Mouse (Mus musculus) erythroid progenitor cell, adult 5-6 weeks (primary cell): ENCODE data around the gene 2310039H08Rik. TPM values are rescaled to one million over a fixed set of nuclear protein-coding genes. Genes with fewer than 3 reads are reported as not detected.
"Not testable (repeated sequence)": the region's sequence is repeated elsewhere in the genome, so short reads cannot be mapped to it uniquely, and the experiment has no call there.

Experiments
- ATAC-seq: replicated peaks from 2 replicates; pipeline ENCODE4 v1.8.0; 2016; ENCODE audit warnings: moderate number of reproducible peaks, mild to moderate bottlenecking, moderate TSS enrichment, inconsistent platforms; ENCODE audit not compliant: poor library complexity, low FRiP score, severe bottlenecking
- total RNA-seq, 2 experiments: library from RNA; stranded (forward) in 1 of 2; stranded (reverse) in 1 of 2; fragments of 150-400 nt in 1 of 2; fragments of 186-747, 209-891 nt in 1 of 2; gene quantifications; 2 replicates each; pipeline versions ENCODE4 v1.2.3 to v1.2.4; 2015 to 2017; ENCODE audit warnings: low replicate concordance in 2 of 2

2310039H08Rik gene
- total RNA-seq, 2 experiments from 2014 or later: 4.2 to 15.1 TPM

- peak; percentile 99 for ATAC-seq
These were observed 20.5 kb upstream of the 2310039H08Rik start, which contains the start of gene Cnpy3 for GRCm38 (mm10) chr17:46751794-46752556. Cnpy3 (minus strand) TSS chr17:46752214.

GRCm38 (mm10) chr17:46758753-46759152, 13.7 kb upstream of the 2310039H08Rik start:
- ATAC-seq: no peak

GRCm38 (mm10) chr17:46763544-46763943, 8.9 kb upstream of the 2310039H08Rik start, which contains the start of gene Ptcra:
Ptcra (minus strand) TSS chr17:46763712.
- ATAC-seq: no peak

- ATAC-seq: 0 out of 2 replicates have a peak, but pooled peaks have one; percentile 26
These were observed 7.5 kb upstream of the 2310039H08Rik start for GRCm38 (mm10) chr17:46764916-46765315.

DNA sequence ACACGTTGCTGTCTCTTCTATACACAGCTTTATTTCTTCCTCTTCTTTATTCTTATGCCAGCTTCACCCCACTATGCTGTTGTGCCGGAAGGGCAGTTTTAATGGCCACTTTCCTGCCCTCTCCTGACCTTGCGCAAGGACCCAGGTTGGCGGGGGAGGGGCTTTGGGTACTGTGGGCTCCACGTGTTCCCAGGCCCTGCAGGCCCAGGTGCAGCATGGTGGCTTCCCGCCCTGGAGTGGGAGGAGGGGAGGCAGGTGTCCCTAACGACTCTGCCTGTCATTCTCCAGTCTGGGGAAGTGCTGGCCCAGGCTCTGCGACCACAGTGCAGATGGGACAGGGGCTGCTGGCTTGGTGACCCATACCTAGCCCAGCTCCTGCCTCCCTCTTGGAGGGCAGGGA, 4.6 kb upstream of the 2310039H08Rik start:
- ATAC-seq: no peak

DNA sequence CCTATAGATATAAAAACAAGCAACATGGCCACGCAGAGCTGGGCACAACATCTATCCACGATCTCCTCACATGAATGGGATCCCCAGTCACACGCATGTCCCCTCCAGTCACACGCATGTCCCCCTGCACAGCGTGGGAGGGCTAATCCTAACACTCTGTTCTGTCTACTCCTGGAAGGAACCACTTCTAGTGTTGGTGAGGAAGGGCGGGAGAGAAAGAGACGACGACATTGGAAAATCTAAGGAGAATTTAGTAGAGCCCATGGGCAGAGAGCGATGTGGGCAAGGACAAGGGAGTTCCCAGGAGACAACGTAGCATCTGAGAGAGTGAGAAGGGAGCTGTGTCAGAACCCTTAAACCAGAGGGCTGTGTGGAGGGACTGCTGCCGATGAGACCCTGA, 1.9 kb upstream of the 2310039H08Rik start:
- ATAC-seq: no peak

DNA sequence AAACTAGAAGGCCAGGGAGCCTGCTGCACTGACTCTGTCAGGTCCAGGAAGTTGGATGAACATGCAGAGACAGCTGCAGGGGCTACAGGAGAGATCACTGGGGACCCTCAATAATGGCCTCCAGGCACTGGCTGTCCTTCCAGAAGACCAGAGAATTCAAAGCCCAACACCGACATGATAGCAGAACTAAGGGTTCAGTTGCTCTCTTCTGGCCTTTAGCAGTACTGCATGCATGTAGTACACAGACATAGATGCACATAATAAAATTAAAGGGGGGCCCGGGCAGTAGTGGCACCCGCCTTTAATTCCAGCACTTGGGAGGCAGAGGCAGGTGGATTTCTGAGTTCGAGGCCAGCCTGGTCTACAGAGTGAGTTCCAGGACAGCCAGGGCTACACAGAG, 1.4 kb upstream of the 2310039H08Rik start:
- no peak for ATAC-seq

GRCm38 (mm10) chr17:46771616-46772015, 819 bp upstream of the 2310039H08Rik start:
- ATAC-seq: no peak

GRCm38 (mm10) chr17:46772038-46772403, 414 bp upstream of the 2310039H08Rik start:
- ATAC-seq: no peak

DNA sequence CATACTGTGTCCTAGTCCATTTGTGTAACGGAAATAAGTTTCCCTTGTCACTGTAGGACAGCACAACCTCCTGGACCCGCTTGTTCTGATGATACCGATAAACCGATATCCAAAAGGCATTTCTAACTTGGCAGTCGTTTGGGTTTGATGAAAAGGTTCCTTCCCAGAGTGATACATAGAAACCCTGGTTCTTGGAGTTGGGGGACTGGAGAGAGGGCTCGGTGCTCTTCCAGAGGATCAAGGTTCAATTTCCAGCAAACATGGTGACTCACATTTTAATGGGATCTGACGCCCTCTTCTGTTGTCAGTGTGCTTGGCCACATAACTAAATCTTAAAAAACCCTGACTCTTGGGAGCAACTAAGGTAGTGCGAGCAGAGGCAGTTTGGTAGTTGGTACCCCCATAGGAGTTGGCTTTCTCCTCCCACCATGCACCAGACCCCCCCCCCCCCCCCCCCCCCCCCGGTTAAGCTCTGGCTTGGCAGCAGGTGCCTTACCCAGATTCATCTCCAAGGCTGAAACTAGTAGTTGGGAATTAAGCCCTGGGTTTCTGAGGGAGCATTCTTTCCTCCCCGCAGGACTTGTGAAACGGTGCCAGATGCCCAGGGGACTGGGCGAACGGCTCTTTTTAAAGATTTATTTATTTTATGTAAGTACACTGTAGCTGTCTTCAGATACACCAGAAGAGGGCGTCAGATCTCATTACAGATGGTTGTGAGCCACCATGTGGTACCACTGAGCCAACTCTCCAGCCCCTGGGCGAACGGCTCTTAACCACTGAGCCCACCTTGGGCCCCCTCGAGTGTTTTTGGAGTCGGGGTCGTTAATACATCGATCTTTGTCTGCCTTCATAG, 1.1 kb downstream of the 2310039H08Rik start:
- no peak for ATAC-seq

DNA sequence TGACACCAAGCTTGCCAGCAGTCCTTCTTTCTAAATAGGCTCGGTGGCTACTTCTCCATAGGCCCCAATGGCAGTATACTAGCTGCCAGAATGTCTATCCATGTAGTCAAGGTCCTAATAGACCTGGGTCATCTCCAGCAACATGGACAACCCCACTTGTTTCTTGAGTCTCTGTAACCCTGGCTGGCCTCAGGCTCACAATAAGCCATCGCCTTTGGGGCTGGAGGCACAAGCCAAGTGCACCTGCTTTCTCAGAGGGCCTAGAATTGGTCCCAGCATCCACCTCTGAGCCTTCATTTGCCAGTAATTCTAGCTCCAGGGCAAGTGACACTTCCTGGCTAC, 1.7 kb downstream of the 2310039H08Rik start:
- no peak for ATAC-seq

DNA sequence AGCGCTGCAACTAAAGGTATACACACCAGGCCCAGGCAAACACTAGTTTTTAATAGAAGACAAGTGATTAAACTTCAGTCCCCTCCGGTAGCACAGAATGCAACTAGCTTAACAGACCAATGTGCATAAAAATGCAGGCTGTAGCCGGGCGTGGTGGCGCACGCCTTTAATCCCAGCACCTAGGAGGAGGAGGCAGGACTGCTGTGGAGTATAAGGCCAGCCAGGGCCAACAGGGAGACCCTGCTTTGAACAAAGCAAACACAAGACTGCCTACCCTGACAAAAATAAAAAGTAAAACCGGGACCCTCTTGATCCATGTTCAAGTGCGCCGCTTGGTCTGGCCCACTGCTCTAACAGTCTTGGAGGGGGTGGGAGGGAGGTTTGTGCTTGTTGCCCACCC, 2.6 kb downstream of the 2310039H08Rik start:
- ATAC-seq: no peak

DNA sequence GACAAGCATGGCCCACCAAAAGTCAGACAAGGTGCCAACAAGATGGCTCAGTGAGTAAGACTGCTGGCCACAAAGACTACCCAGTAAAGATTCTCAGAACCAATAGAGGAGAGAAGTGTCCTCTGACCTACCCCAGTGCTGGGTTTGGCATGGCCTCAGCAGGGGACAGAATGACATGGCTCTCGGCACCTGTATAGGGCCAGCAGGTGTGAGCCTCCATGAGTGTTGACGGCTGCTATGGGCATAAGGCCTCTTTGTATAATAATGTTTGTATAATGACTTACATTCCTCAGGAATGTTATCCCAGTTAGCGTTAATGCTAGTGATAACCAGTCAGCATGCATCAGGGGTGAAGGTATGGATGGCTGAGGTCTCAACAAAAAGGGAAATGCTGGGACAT, 3.7 kb downstream of the 2310039H08Rik start:
- ATAC-seq: no peak

DNA sequence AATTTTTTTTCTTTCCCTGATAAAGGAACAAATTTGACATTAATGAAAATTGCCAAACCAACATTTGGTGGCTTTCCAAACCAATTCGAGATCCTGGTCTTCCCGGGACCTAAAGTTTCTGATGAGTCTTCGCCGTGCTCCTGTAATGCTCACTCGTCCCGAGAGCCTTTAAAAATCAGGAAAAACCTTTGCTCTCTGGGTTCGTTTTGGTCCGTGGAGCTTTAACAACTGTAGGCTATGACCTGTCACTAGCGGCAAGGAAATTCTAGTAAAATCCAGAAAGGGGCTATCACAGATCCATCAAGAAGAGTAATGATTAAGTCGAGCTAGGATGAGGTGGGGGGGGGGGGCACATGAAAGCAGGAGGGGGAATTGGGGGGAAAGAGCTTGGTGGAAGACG, 9.4 kb downstream of the 2310039H08Rik start:
- ATAC-seq: no peak

GRCm38 (mm10) chr17:46782341-46783221, 10.1 kb downstream of the 2310039H08Rik start, which contains the start of gene Rpl7l1:
Rpl7l1 (minus strand) TSS chr17:46782672.
- peak; percentile 99 for ATAC-seq

GRCm38 (mm10) chr17:46783222-46783565, 10.8 kb downstream of the 2310039H08Rik start:
- peak; percentile 22 for ATAC-seq

GRCm38 (mm10) chr17:46786952-46787351, 14.5 kb downstream of the 2310039H08Rik start:
- no peak for ATAC-seq

DNA sequence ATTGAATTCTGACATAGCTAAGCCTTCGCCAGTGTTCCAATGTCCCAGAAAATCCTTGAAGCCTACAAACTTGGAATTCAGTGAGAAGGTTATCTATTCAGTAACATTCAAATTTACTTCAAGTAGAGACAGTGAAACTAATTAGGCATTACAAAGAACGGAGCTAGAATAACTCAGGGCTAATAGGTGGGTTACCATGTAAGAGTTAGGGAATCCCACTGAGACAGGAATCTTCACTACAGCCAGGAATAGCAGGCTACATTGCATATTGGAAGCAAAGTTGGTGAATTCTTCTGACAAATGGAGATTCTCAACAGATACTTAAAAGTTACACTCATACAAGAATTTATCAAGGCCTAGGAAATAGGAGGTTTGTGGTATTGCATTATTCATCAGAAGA, 15.5 kb downstream of the 2310039H08Rik start:
- ATAC-seq: not testable (repeated sequence)

- ATAC-seq: no peak
These were observed 20.5 kb downstream of the 2310039H08Rik start for GRCm38 (mm10) chr17:46792963-46793362.

DNA sequence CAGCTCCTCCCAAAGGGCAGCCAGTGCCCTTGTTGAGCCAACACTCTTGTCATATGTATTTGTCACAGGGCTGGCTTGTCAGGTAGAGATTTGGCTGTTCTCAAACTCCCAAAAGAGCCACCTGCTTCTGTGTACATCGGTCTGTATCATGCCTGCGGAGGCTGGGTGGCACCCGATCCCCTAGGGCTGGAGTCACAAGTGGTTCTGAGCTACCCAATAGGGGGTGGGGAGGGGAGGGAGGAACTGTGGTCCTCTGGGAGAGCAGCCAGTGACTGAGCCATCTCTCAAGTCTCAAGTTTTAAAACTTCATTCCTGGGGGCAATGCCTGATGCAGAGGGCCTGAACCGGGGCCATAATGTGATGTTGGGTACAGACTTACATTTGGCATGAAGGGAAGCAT, 24.3 kb downstream of the 2310039H08Rik start:
- no peak for ATAC-seq
